Mouse (Mus musculus) neural tube, embryonic 13.5 days (tissue): Measurements from ENCODE around the gene Adamts18. TPM values are rescaled to one million over a fixed set of nuclear protein-coding genes. Genes with fewer than 3 reads are reported as not detected.

ENCODE experiments used
- ATAC-seq: fragments of 200-750 bp; cut with Nextera tagmentation; 2 replicates; pipeline ENCODE4 v1.8.0; 2017; ENCODE audit warnings: low read depth, mild to moderate bottlenecking, moderate TSS enrichment, moderate library complexity
- H3K27ac ChIP-seq: fragments of 300-500 bp; sonication (generic); replicated peaks from 2 replicates; pipeline ENCODE4 v1.5.1; 2015; ENCODE audit warnings: moderate library complexity, mild to moderate bottlenecking, inconsistent platforms
- H3K27me3 ChIP-seq: fragments of 300-500 bp; sonication (generic); 2 replicates; pipeline ENCODE4 v1.6.1; 2015; ENCODE audit warnings: mild to moderate bottlenecking, inconsistent platforms
- H3K36me3 ChIP-seq: fragments of 300-500 bp; sonication (generic); 2 replicates; pipeline ENCODE4 v1.6.1; 2015; ENCODE audit warnings: mild to moderate bottlenecking, inconsistent platforms
- H3K4me1 ChIP-seq: fragments of 300-500 bp; sonication (generic); replicated peaks from 2 replicates; pipeline ENCODE4 v1.6.1; 2015; ENCODE audit warnings: inconsistent platforms
- H3K4me2 ChIP-seq: fragments of 300-500 bp; sonication (generic); 2 replicates; pipeline ENCODE4 v1.6.1; 2015; ENCODE audit warnings: inconsistent platforms, mild to moderate bottlenecking, moderate library complexity
- H3K4me3 ChIP-seq: fragments of 300-500 bp; sonication (generic); 2 replicates; pipeline ENCODE4 v1.5.1; 2015; ENCODE audit warnings: mild to moderate bottlenecking, inconsistent platforms
- H3K9ac ChIP-seq: fragments of 300-500 bp; sonication (generic); 2 replicates; pipeline ENCODE4 v1.6.1; 2015; ENCODE audit warnings: moderate library complexity, mild to moderate bottlenecking, inconsistent platforms
- H3K9me3 ChIP-seq: fragments of 300-500 bp; sonication (generic); 2 replicates; pipeline ENCODE4 v1.6.1; 2016; ENCODE audit warnings: inconsistent platforms
- WGBS: fragments of 180-500 bp; shearing (Covaris S2); methylation state at CpG from one replicate; pipeline ENCODE4 v1.1.7; 2015; 5-methylcytosine and 5-hydroxymethylcytosine counted together
- polyA plus RNA-seq: library from polyadenylated mRNA; unstranded; fragments of >200 nt; fragmentation: Nextera tagmentation; extraction: Ambion mirVana; gene quantifications from 2 replicates; pipeline ENCODE4 v1.2.1, GENCODE M21; 2015

Adamts18 gene
- polyA plus RNA-seq, 1 experiment from 2014 or later: 1.3 TPM

- Histone ChIP-seq H3K27ac (no peak overlapping the region), H3K4me3 (no peak overlapping the region), H3K36me3 (no peaks in the 10 kb centered on the region), H3K4me2 (no peak overlapping the region), H3K27me3 (no peaks in the 10 kb centered on the region), H3K9ac (no peak overlapping the region), H3K4me1 (no peaks in the 10 kb centered on the region), H3K9me3 (no peaks in the 10 kb centered on the region)
- no peak for ATAC-seq
- 89% methylated on average over 12 of the region's 12 CpGs for WGBS
Measured at GRCm38 (mm10) chr8:113859890-113860683, 11.5 kb upstream of the Adamts18 start.

DNA sequence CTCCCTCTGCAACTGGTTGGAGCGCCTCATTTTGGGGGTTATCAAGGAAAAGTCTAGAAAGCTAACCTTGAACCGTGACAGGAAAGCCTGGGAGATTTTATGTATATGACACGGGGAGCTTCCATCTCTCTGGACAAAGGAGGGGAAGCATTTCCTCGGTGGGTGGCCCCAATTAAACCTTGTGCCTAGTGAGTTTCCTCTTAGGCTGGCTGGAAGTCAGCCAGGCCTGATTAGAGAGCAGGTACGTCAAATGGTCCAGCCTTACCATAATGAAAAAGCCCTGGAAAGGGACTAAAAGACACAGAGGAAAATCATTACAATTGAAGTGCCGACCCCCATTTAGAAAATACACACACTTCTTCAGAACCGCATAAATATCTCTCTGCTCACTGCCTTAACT lies 10.3 kb upstream of the Adamts18 start:
- H3K4me3 ChIP-seq: no peak overlapping the region
- H3K4me1 ChIP-seq: no peaks in the 10 kb centered on the region
- no peak for ATAC-seq
- no peak overlapping the region for H3K9ac ChIP-seq
- H3K36me3 ChIP-seq: no peaks in the 10 kb centered on the region
- H3K4me2 ChIP-seq: no peak overlapping the region
- H3K27ac ChIP-seq: no peak overlapping the region
- H3K27me3 ChIP-seq: no peaks in the 10 kb centered on the region
- 54% methylated on average over 7 of the region's 7 CpGs for WGBS
- no peaks in the 10 kb centered on the region for H3K9me3 ChIP-seq

DNA sequence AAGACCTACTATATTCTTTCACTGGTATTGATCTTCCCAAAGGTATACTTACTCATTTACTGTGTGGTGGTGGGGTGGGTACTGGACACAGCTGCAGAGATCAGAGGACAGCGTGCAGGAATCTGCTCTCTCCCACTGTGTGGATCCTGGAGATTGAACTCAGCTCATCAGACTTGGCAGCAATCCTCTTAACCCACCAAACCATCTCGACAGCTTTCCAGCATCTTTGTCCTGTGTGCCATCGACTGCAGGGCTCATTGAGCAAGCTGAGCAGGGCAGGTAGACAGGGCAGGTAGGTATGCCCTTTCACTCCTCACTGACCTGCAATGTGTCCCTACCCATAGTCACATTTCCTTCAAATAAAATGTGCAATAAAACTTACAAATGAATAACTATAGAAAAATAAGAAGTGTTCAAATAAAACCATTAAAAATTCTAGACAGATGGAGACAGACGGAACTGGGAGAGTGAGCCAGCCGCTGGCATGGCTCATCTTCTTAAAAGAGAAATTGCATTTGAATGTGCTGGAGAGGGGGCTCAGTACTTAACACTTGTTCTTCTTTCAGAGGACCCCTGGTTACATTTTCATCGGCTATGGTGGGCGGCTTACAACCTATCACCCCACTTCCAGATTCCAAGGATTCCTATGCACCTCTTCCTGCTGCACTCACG lies 6.2 kb upstream of the Adamts18 start:
- Histone ChIP-seq H3K36me3 (no peaks in the 10 kb centered on the region), H3K27ac (no peak overlapping the region), H3K4me1 (no peaks in the 10 kb centered on the region), H3K4me2 (no peak overlapping the region), H3K27me3 (peaks cover 15% of the 10 kb centered on the region), H3K9ac (no peak overlapping the region), H3K9me3 (peaks cover 5% of the 10 kb centered on the region; the same call in 1 of the 2 replicates), H3K4me3 (no peak overlapping the region)
- no peak for ATAC-seq
- 84% methylated on average over 8 of the region's 8 CpGs for WGBS

- Histone ChIP-seq H3K4me2 (no peak overlapping the region), H3K4me1 (peaks cover 5% of the 10 kb centered on the region; the same call in 1 of the 2 replicates), H3K4me3 (no peak overlapping the region), H3K27ac (no peak overlapping the region), H3K9ac (no peak overlapping the region), H3K9me3 (peaks cover 5% of the 10 kb centered on the region; the same call in 1 of the 2 replicates), H3K36me3 (no peaks in the 10 kb centered on the region), H3K27me3 (peaks cover 25% of the 10 kb centered on the region)
- no peak for ATAC-seq
- 68% methylated on average over 4 of the region's 4 CpGs for WGBS
Measured at GRCm38 (mm10) chr8:113853714-113854113, 5.2 kb upstream of the Adamts18 start.

DNA sequence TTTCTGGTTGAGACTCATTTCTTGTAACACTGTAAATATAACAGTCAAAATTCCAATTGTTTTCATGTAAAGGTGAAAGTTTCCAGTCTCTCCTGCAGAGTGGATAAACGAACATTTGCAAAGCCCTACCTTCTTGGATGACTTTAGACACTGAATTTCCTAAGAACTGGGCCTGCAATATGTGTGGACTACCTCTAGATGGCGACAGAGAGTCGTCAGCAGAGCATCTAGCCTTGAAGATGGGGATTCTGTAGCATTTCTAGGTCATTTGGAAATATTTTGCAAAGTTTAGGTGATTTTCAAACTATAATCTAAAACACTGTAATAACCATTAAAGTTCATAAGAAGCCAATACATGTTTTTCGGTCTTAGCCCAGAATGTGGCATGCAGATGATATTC lies 3.1 kb upstream of the Adamts18 start:
- Histone ChIP-seq H3K27me3 (peaks cover 41% of the 10 kb centered on the region), H3K27ac (no peak overlapping the region), H3K4me1 (peaks cover 21% of the 10 kb centered on the region), H3K4me2 (no peak overlapping the region), H3K36me3 (no peaks in the 10 kb centered on the region), H3K9me3 (peaks cover 5% of the 10 kb centered on the region; the same call in 1 of the 2 replicates), H3K4me3 (no peak overlapping the region), H3K9ac (no peak overlapping the region)
- ATAC-seq: no peak
- 47% methylated on average over 4 of the region's 4 CpGs for WGBS

- H3K4me3 ChIP-seq: peak overlapping the region; percentile 58
- H3K9ac ChIP-seq: peak overlapping the region; percentile 82
- WGBS: under 1% methylated on average over 49 of the region's 50 CpGs
- H3K9me3 ChIP-seq: peaks cover 5% of the 10 kb centered on the region; the same call in 1 of the 2 replicates
- peak overlapping the region; percentile 75 for H3K27ac ChIP-seq
- H3K4me2 ChIP-seq: peak overlapping the region; percentile 99
- H3K36me3 ChIP-seq: no peaks in the 10 kb centered on the region
- peaks cover 31% of the 10 kb centered on the region for H3K4me1 ChIP-seq
- peak; percentile 79 for ATAC-seq
- peaks cover 42% of the 10 kb centered on the region for H3K27me3 ChIP-seq
Measured at GRCm38 (mm10) chr8:113848081-113848652, 371 bp downstream of the Adamts18 start.

GRCm38 (mm10) chr8:113847606-113848080 lies 895 bp downstream of the Adamts18 start:
- 20% methylated on average over 12 of the region's 12 CpGs for WGBS
- Histone ChIP-seq H3K27me3 (peaks cover 42% of the 10 kb centered on the region), H3K27ac (peak overlapping the region; percentile 75), H3K4me3 (peak overlapping the region; percentile 58), H3K9me3 (peaks cover 5% of the 10 kb centered on the region; the same call in 1 of the 2 replicates), H3K4me2 (peak overlapping the region; percentile 99), H3K4me1 (peaks cover 31% of the 10 kb centered on the region), H3K36me3 (no peaks in the 10 kb centered on the region), H3K9ac (peak overlapping the region; percentile 82)
- ATAC-seq: no peak; the same call in 1 of the 2 replicates

DNA sequence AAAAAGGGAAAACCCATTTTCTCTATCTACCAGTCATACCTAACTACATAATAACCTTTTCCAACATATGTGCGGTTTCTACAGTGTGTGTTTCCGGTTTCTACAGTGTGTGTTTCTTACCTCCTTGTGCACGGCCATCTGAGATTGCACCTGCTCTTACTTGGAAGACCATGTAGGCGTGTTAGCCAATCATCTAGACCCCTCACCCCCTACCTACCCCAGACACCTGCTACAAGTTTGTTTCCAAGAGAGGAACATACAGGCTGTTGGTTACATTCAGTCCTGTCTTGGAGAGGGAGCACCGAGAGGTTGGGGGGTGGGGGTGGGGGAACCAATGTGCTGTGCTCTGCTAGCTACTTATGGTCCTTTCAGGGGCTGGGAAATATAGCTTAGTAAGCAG lies 1.9 kb downstream of the Adamts18 start:
- Histone ChIP-seq H3K4me3 (no peak overlapping the region), H3K4me1 (peaks cover 31% of the 10 kb centered on the region), H3K9ac (no peak overlapping the region), H3K27ac (no peak overlapping the region), H3K4me2 (no peak overlapping the region), H3K9me3 (peaks cover 5% of the 10 kb centered on the region; the same call in 1 of the 2 replicates), H3K36me3 (no peaks in the 10 kb centered on the region), H3K27me3 (peaks cover 42% of the 10 kb centered on the region)
- 75% methylated on average over 5 of the region's 5 CpGs for WGBS
- no peak for ATAC-seq

- H3K27ac ChIP-seq: 0 out of 2 replicates have a peak overlapping the region, but pooled peaks have one; percentile 18
- H3K36me3 ChIP-seq: no peaks in the 10 kb centered on the region
- no peak overlapping the region for H3K9ac ChIP-seq
- 50% methylated on average over 20 of the region's 20 CpGs for WGBS
- ATAC-seq: no peak
- no peak overlapping the region for H3K4me3 ChIP-seq
- peak overlapping the region; percentile 30 for H3K4me2 ChIP-seq
- H3K4me1 ChIP-seq: peaks cover 31% of the 10 kb centered on the region
- peaks cover 28% of the 10 kb centered on the region for H3K27me3 ChIP-seq
- H3K9me3 ChIP-seq: no peaks in the 10 kb centered on the region
Measured at GRCm38 (mm10) chr8:113844801-113845301, 3.7 kb downstream of the Adamts18 start.

GRCm38 (mm10) chr8:113838211-113838610 lies 10.3 kb downstream of the Adamts18 start:
- Histone ChIP-seq H3K4me2 (no peak overlapping the region), H3K4me3 (no peak overlapping the region), H3K9ac (no peak overlapping the region), H3K27me3 (no peaks in the 10 kb centered on the region), H3K27ac (no peak overlapping the region), H3K4me1 (no peaks in the 10 kb centered on the region; the same call in 1 of the 2 replicates), H3K9me3 (no peaks in the 10 kb centered on the region), H3K36me3 (no peaks in the 10 kb centered on the region)
- ATAC-seq: no peak
- whole genome bisulfite sequencing: 51% methylated on average over 6 of the region's 6 CpGs

DNA sequence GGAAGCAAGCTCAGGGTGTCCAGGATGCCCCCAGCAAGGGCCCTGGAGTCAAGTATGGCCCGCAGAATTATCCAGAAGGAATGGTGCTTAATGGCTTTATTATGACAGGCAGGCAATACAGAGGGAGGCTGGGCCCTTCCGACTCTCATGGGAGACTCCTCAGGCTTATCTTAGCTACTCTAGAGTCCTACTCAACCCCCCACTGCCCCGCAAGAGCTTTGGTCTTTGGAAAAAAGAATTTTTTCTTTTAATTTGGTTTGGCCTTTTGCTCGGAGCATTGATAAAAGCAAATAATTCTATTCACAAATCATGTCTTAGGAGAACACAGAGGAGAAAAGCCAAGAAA lies 11.0 kb downstream of the Adamts18 start:
- WGBS: 29% methylated on average over 4 of the region's 4 CpGs
- H3K4me3 ChIP-seq: no peak overlapping the region

More for the DNA sequence above, 11.0 kb downstream of the Adamts18 start:
- H3K4me2 ChIP-seq: no peak overlapping the region
- H3K36me3 ChIP-seq: no peaks in the 10 kb centered on the region
- no peak overlapping the region for H3K9ac ChIP-seq
- H3K27ac ChIP-seq: no peak overlapping the region
- no peaks in the 10 kb centered on the region for H3K9me3 ChIP-seq
- H3K4me1 ChIP-seq: no peaks in the 10 kb centered on the region; the same call in 1 of the 2 replicates
- ATAC-seq: no peak
- no peaks in the 10 kb centered on the region for H3K27me3 ChIP-seq
